Mouse (Mus musculus): ENCODE measurements around the gene Cpd. TPM values are rescaled to one million over a fixed set of nuclear protein-coding genes. Genes with fewer than 3 reads are reported as not detected.

Gene Cpd
- polyA plus RNA-seq, 1 experiment from 2014 or later: 21.1 TPM

GRCm38 (mm10) chr11:76884451-76884850 is 37.6 kb upstream of the Cpd start:
- no peak for ATAC-seq (ENCODE audit: insufficient number of reproducible peaks, insufficient read depth, low FRiP score, low read depth)
- no peak overlapping the region for H3K9ac ChIP-seq (replicated peaks; ENCODE audit: low read depth, low read length)
- WGBS: 36% methylated on average over 5 of the region's 5 CpGs
- H3K9me3 ChIP-seq (ENCODE audit: control insufficient read depth, low read depth, low read length): no peaks in the 10 kb centered on the region
- H3K4me3 ChIP-seq (ENCODE audit: low read depth, low read length): no peak overlapping the region
- H3K27ac ChIP-seq (ENCODE audit: low read length): no peak overlapping the region
- H3K4me1 ChIP-seq (ENCODE audit: control insufficient read depth, insufficient read depth, low read length): 0 out of 2 replicates have a peak, but pooled peaks cover 2% of the 10 kb centered on the region
- no peaks in the 10 kb centered on the region for H3K36me3 ChIP-seq (ENCODE audit: control insufficient read depth, insufficient read depth, low read length)
- no peaks in the 10 kb centered on the region for H3K27me3 ChIP-seq (ENCODE audit: control insufficient read depth, insufficient read depth, low read length)
- no peak overlapping the region for H3K4me2 ChIP-seq (replicated peaks; ENCODE audit: low read depth, low read length)

GRCm38 (mm10) chr11:76879816-76880215 is 33.0 kb upstream of the Cpd start:
- Histone ChIP-seq H3K36me3 (ENCODE audit: control insufficient read depth, insufficient read depth, low read length) (no peaks in the 10 kb centered on the region), H3K9ac (replicated peaks; ENCODE audit: low read depth, low read length) (no peak overlapping the region), H3K27me3 (ENCODE audit: control insufficient read depth, insufficient read depth, low read length) (no peaks in the 10 kb centered on the region), H3K4me1 (ENCODE audit: control insufficient read depth, insufficient read depth, low read length) (0 out of 2 replicates have a peak, but pooled peaks cover 2% of the 10 kb centered on the region), H3K27ac (ENCODE audit: low read length) (no peak overlapping the region), H3K4me3 (ENCODE audit: low read depth, low read length) (no peak overlapping the region), H3K4me2 (replicated peaks; ENCODE audit: low read depth, low read length) (no peak overlapping the region), H3K9me3 (ENCODE audit: control insufficient read depth, low read depth, low read length) (no peaks in the 10 kb centered on the region)
- no peak for ATAC-seq (ENCODE audit: insufficient number of reproducible peaks, insufficient read depth, low FRiP score, low read depth)
- WGBS: 79% methylated on average over 5 of the region's 5 CpGs

GRCm38 (mm10) chr11:76874766-76875165 is 27.9 kb upstream of the Cpd start:
- no peak overlapping the region for H3K9ac ChIP-seq (replicated peaks; ENCODE audit: low read depth, low read length)
- H3K27me3 ChIP-seq (ENCODE audit: control insufficient read depth, insufficient read depth, low read length): no peaks in the 10 kb centered on the region
- H3K4me2 ChIP-seq (replicated peaks; ENCODE audit: low read depth, low read length): no peak overlapping the region
- ATAC-seq (ENCODE audit: insufficient number of reproducible peaks, insufficient read depth, low FRiP score, low read depth): no peak
- H3K4me1 ChIP-seq (ENCODE audit: control insufficient read depth, insufficient read depth, low read length): 0 out of 2 replicates have a peak, but pooled peaks cover 4% of the 10 kb centered on the region
- H3K36me3 ChIP-seq (ENCODE audit: control insufficient read depth, insufficient read depth, low read length): no peaks in the 10 kb centered on the region
- 62% methylated on average over 6 of the region's 6 CpGs for WGBS
- no peaks in the 10 kb centered on the region for H3K9me3 ChIP-seq (ENCODE audit: control insufficient read depth, low read depth, low read length)
- no peak overlapping the region for H3K4me3 ChIP-seq (ENCODE audit: low read depth, low read length)
- no peak overlapping the region for H3K27ac ChIP-seq (ENCODE audit: low read length)

DNA sequence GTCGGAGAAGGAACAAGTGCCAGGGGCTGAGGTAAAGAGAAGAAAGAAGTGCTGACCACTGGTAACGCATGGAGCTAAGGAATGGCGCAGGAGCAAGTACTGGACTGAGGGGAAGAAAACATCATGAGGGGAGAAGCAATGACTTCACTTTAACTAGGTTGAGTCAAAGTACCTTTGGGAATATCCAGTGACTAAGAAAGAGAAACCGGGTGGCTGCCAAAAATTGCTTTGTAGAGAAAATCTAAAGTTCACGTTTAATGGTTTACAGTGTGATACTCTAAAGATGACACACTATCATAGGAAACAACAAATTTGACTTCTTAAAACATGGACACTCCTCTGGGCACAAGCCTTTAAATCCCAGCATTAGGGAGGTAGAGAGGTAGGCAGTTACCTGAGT is 27.0 kb upstream of the Cpd start:
- H3K9me3 ChIP-seq (ENCODE audit: control insufficient read depth, low read depth, low read length): no peaks in the 10 kb centered on the region
- H3K9ac ChIP-seq (replicated peaks; ENCODE audit: low read depth, low read length): no peak overlapping the region
- no peak for ATAC-seq (ENCODE audit: insufficient number of reproducible peaks, insufficient read depth, low FRiP score, low read depth)
- 87% methylated on average over 5 of the region's 5 CpGs for WGBS
- no peak overlapping the region for H3K4me3 ChIP-seq (ENCODE audit: low read depth, low read length)
- H3K27ac ChIP-seq (ENCODE audit: low read length): no peak overlapping the region
- H3K4me2 ChIP-seq (replicated peaks; ENCODE audit: low read depth, low read length): no peak overlapping the region
- no peaks in the 10 kb centered on the region for H3K27me3 ChIP-seq (ENCODE audit: control insufficient read depth, insufficient read depth, low read length)
- H3K4me1 ChIP-seq (ENCODE audit: control insufficient read depth, insufficient read depth, low read length): 0 out of 2 replicates have a peak, but pooled peaks cover 4% of the 10 kb centered on the region
- no peaks in the 10 kb centered on the region for H3K36me3 ChIP-seq (ENCODE audit: control insufficient read depth, insufficient read depth, low read length)

DNA sequence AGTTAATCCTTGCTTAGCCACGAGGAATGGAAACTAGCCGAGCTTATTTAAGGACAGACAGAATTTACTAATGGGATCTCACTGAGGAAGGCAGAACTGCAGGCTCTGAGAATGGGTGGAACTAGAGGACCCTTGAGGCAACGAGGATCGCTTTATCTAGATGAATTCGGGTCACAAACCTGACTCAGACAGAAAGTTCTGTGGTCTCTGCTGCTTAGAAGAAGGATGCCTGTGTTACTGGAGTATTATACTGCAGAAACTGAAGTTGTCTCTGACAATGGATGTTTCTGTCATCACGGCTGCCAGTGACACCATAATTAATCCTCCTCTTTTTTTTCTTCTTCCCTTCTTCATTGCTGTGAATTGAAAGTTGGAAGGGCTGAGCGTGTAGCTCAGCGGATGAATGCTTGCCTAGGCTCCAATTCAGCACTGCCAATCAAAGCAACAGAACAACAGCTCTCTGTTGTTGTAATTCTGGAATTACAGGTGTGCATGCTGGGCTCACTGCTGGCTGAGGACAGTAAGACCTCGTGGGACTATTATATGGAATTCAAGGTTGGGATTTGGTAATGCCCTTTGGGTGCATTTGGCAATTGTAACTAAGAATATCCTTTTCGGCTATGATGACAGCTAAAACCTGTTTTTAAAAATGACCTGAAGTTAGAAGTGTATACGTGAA is 25.9 kb upstream of the Cpd start:
- H3K36me3 ChIP-seq (ENCODE audit: control insufficient read depth, insufficient read depth, low read length): no peaks in the 10 kb centered on the region
- H3K4me1 ChIP-seq (ENCODE audit: control insufficient read depth, insufficient read depth, low read length): 0 out of 2 replicates have a peak, but pooled peaks cover 4% of the 10 kb centered on the region
- 63% methylated on average over 11 of the region's 11 CpGs for WGBS
- H3K4me2 ChIP-seq (replicated peaks; ENCODE audit: low read depth, low read length): no peak overlapping the region
- no peak overlapping the region for H3K27ac ChIP-seq (ENCODE audit: low read length)
- no peaks in the 10 kb centered on the region for H3K27me3 ChIP-seq (ENCODE audit: control insufficient read depth, insufficient read depth, low read length)
- ATAC-seq (ENCODE audit: insufficient number of reproducible peaks, insufficient read depth, low FRiP score, low read depth): no peak
- H3K9me3 ChIP-seq (ENCODE audit: control insufficient read depth, low read depth, low read length): no peaks in the 10 kb centered on the region
- no peak overlapping the region for H3K4me3 ChIP-seq (ENCODE audit: low read depth, low read length)
- no peak overlapping the region for H3K9ac ChIP-seq (replicated peaks; ENCODE audit: low read depth, low read length)

- Histone ChIP-seq H3K4me1 (ENCODE audit: control insufficient read depth, insufficient read depth, low read length) (no peaks in the 10 kb centered on the region), H3K27me3 (ENCODE audit: control insufficient read depth, insufficient read depth, low read length) (no peaks in the 10 kb centered on the region), H3K4me2 (replicated peaks; ENCODE audit: low read depth, low read length) (no peak overlapping the region), H3K9me3 (ENCODE audit: control insufficient read depth, low read depth, low read length) (no peaks in the 10 kb centered on the region), H3K4me3 (ENCODE audit: low read depth, low read length) (no peak overlapping the region), H3K36me3 (ENCODE audit: control insufficient read depth, insufficient read depth, low read length) (no peaks in the 10 kb centered on the region), H3K27ac (ENCODE audit: low read length) (no peak overlapping the region), H3K9ac (replicated peaks; ENCODE audit: low read depth, low read length) (no peak overlapping the region)
- WGBS: 86% methylated on average over 3 of the region's 3 CpGs
- no peak for ATAC-seq (ENCODE audit: insufficient number of reproducible peaks, insufficient read depth, low FRiP score, low read depth)
Measured at GRCm38 (mm10) chr11:76861185-76861584, 14.4 kb upstream of the Cpd start.

- 62% methylated on average over 5 of the region's 5 CpGs for WGBS
- no peak overlapping the region for H3K27ac ChIP-seq (ENCODE audit: low read length)
Measured at GRCm38 (mm10) chr11:76859261-76859660, 12.4 kb upstream of the Cpd start.

DNA sequence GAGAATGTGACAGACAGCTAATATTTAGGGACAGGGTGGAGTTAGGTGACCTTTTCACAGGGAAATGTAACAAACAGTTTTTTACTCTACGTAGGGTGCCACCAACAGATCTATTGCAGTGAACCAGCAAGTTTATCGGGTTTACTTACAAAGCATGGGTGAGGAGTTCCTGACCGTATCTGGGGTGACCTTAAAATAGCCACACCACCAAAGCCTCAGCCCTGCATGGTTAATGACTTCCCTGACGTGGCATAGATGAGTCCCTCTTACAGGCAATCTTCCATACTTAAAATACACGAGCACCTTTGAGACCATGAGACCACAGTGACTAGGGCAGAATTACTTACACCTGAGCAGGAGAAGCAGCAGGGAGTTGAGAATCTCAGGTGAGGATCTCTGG is 12.0 kb upstream of the Cpd start:
- no peak overlapping the region for H3K27ac ChIP-seq (ENCODE audit: low read length)
- no peaks in the 10 kb centered on the region for H3K4me1 ChIP-seq (ENCODE audit: control insufficient read depth, insufficient read depth, low read length)
- no peak overlapping the region for H3K4me2 ChIP-seq (replicated peaks; ENCODE audit: low read depth, low read length)
- no peaks in the 10 kb centered on the region for H3K36me3 ChIP-seq (ENCODE audit: control insufficient read depth, insufficient read depth, low read length)
- no peak overlapping the region for H3K9ac ChIP-seq (replicated peaks; ENCODE audit: low read depth, low read length)
- ATAC-seq (ENCODE audit: insufficient number of reproducible peaks, insufficient read depth, low FRiP score, low read depth): no peak
- no peaks in the 10 kb centered on the region for H3K27me3 ChIP-seq (ENCODE audit: control insufficient read depth, insufficient read depth, low read length)
- no peaks in the 10 kb centered on the region for H3K9me3 ChIP-seq (ENCODE audit: control insufficient read depth, low read depth, low read length)
- H3K4me3 ChIP-seq (ENCODE audit: low read depth, low read length): no peak overlapping the region
- WGBS: 54% methylated on average over 5 of the region's 5 CpGs

More at GRCm38 (mm10) chr11:76859261-76859660, 12.4 kb upstream of the Cpd start:
- H3K9me3 ChIP-seq (ENCODE audit: control insufficient read depth, low read depth, low read length): no peaks in the 10 kb centered on the region
- no peak overlapping the region for H3K9ac ChIP-seq (replicated peaks; ENCODE audit: low read depth, low read length)
- H3K4me1 ChIP-seq (ENCODE audit: control insufficient read depth, insufficient read depth, low read length): no peaks in the 10 kb centered on the region
- no peaks in the 10 kb centered on the region for H3K27me3 ChIP-seq (ENCODE audit: control insufficient read depth, insufficient read depth, low read length)
- H3K4me2 ChIP-seq (replicated peaks; ENCODE audit: low read depth, low read length): no peak overlapping the region
- no peak for ATAC-seq (ENCODE audit: insufficient number of reproducible peaks, insufficient read depth, low FRiP score, low read depth)
- no peak overlapping the region for H3K4me3 ChIP-seq (ENCODE audit: low read depth, low read length)
- no peaks in the 10 kb centered on the region for H3K36me3 ChIP-seq (ENCODE audit: control insufficient read depth, insufficient read depth, low read length)

GRCm38 (mm10) chr11:76857111-76857510 is 10.3 kb upstream of the Cpd start:
- H3K9ac ChIP-seq (replicated peaks; ENCODE audit: low read depth, low read length): no peak overlapping the region
- no peak for ATAC-seq (ENCODE audit: insufficient number of reproducible peaks, insufficient read depth, low FRiP score, low read depth)
- H3K27me3 ChIP-seq (ENCODE audit: control insufficient read depth, insufficient read depth, low read length): no peaks in the 10 kb centered on the region
- no peak overlapping the region for H3K4me2 ChIP-seq (replicated peaks; ENCODE audit: low read depth, low read length)
- H3K27ac ChIP-seq (ENCODE audit: low read length): no peak overlapping the region
- 69% methylated on average over 7 of the region's 7 CpGs for WGBS
- H3K36me3 ChIP-seq (ENCODE audit: control insufficient read depth, insufficient read depth, low read length): no peaks in the 10 kb centered on the region
- H3K4me1 ChIP-seq (ENCODE audit: control insufficient read depth, insufficient read depth, low read length): no peaks in the 10 kb centered on the region
- no peak overlapping the region for H3K4me3 ChIP-seq (ENCODE audit: low read depth, low read length)
- no peaks in the 10 kb centered on the region for H3K9me3 ChIP-seq (ENCODE audit: control insufficient read depth, low read depth, low read length)
